Mouse (Mus musculus) frontal cortex, adult (tissue): ENCODE measurements at regions not wholly inside any gene's neighbourhood (a gene's known extent, or its start where the extent isn't known, plus 50 kb on each side); places are given as distances from the start of the nearest gene placed in this dataset.

Source experiments
- ATAC-seq: cut with Nextera tagmentation; 2 replicates; pipeline ENCODE4 v1.9.2; 2017; ENCODE audit warnings: mild to moderate bottlenecking, moderate library complexity, mixed read lengths; ENCODE audit not compliant: low TSS enrichment

DNA sequence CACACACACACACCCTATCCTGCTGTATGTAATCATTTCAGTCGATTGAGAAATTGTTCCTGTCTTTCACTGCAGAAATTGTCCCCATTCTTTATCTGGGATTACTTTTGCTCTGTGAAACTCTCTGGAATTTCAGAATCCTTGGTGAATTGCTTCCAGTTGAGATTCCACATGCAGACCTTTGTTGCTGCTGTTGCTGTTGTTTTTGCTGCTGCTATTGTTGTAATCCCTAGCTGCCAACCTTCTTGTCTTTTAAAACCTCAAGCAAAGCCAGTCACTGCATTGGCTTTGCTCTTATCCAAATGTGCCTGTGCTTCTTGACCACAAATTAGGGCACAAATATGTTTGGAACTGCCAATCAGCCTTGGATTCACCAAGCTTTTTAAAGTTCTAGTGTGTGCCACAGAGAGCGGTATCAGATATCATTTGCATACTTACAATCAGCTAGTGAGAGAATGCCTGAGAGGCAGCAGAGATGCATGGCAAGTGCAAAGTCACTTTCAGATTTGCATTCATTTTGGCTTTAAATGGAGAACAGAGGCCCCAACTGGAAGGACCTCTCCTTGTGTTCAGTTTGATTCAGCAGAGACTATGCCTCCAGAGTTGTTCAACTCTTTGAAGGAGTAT is 1187.0 kb upstream of the Map3k7 start:
- no peak for ATAC-seq

GRCm38 (mm10) chr4:30781649-30782048 is 1182.2 kb upstream of the Map3k7 start:
- no peak for ATAC-seq

- no peak for ATAC-seq
Measured at GRCm38 (mm10) chr4:30789976-30790657, 1173.8 kb upstream of the Map3k7 start.

DNA sequence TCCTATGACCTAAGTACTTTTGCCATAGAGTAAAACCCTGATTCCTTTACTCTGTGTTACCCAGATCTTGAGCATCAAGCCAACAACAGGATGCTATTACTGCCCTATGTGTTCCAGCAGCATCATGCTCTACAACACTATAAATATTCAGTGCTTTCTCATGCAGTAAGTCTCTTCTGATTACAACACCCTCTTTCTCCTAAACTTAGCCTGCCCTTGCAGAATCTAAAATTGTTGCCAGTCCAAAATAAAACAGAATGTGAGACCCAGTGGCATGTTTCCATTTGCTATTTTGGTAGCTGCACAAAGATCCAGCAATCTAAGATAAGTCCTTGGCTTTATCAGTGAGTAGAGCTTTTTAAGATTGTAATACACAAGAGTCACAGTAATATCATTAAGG is 1154.1 kb upstream of the Map3k7 start:
- ATAC-seq: peak; percentile 100

DNA sequence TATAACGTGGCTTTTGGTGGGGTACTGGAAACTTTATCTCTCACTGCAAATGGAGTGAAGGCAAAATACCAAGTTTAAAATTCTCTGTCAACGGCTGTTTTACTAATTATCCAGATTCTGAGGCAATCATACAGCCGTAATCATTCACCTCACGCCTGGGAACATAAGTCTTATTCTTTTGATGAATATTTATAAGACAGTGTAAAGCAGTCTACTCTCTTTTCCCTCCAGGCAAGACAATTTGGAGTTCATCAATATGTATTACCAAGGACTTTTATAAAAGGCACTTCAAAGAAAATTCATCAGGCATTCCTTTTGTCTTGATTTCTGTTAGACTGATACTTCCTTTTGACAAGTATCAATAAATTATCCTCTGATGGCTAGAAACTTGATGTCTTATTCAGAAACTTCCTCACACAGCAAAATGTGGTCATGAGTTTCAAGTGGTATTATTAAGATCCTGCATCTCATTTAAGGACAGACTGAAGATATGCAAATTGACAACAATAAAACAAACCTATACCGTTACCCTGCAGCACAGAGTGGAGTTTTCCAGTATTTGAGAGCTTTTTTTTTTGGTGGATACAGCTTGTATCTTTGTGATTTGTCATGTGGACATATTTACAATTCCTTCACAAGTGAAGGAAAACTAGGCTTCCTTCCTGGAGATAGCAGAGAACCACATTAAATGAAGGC is 1108.4 kb upstream of the Map3k7 start:
- no peak for ATAC-seq

DNA sequence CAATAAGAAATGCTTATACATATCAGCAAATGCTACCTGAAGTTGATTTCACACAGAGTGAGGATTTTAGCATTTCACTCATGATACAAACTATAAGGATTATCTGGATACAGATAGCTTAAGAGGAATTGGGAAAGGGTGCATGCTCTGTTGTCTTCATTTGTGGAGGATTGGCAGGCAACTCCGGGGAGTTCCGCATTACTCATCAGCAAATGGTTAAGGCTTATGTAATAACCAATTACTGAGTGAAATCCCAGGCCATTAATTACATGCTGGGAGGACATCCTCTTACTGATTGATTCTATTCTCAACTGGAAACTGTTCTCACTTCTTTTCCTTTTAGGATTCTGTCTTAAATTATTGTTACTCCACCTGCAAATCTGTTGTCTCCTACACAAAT is 1058.9 kb upstream of the Map3k7 start:
- ATAC-seq: no peak

- ATAC-seq: no peak
Measured at GRCm38 (mm10) chr4:30922944-30923343, 1041.0 kb upstream of the Map3k7 start.

GRCm38 (mm10) chr4:30932358-30932757 is 1031.5 kb upstream of the Map3k7 start:
- no peak for ATAC-seq

DNA sequence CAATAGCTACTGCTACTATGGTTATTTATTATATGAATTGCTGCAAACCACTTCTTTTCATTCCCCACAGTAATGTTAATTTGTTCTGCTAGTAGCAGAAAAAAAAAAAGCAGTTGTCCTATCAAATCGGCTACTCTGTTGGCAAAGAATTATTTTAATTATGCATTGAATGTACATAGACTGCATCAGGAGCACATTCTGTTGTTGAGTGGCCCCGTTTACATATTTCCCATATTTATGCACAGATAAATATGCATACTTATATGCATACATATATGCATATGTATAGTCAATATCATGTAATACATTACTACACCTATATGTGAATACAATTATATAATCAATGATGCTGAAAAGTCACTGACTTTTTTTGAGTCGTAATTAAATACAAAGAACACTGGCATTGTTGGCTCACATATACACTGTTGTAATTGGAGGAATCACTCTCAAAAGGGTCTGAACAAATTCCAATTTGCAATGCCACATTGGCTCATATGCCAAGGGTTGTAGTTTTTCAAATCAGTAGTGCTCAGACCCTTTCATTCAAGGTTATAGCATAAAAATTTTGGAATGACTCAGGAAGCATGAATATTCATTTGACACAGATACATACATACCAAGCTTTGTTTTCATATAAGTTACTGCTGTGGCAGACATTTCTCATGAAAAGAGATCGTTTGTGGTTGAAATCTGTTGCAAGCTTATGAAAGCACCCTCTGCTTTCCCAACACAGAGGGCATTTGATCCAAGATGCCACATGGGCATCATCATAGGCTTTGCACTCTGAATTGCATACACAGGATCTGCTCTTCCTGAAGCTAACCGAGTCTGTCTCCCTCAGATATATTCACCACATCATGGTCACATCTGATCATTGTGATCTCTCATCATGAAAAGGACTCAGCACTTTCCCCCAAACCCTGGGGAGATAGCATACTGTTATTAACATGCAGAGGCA is 1030.6 kb upstream of the Map3k7 start:
- peak; percentile 98 for ATAC-seq

DNA sequence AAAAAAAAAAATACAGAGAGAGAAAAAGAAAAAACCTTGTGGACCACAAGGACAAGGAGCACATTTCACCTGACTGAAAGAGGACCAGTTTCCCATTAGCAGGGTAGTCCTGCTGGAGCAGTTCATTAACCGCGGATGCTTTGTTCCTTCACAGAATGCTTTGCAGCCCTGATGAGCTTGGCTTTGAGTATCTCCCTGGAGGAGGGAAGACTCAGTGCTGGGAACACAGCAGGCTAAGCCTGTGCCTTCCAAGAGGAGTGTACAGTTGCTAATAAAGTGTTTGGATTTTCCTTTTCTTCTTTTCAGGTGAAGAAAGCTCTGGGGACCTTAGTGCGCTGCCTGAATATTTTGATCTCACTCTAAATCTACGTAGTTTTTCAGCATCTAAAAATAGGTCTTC is 980.3 kb upstream of the Map3k7 start:
- ATAC-seq: no peak

DNA sequence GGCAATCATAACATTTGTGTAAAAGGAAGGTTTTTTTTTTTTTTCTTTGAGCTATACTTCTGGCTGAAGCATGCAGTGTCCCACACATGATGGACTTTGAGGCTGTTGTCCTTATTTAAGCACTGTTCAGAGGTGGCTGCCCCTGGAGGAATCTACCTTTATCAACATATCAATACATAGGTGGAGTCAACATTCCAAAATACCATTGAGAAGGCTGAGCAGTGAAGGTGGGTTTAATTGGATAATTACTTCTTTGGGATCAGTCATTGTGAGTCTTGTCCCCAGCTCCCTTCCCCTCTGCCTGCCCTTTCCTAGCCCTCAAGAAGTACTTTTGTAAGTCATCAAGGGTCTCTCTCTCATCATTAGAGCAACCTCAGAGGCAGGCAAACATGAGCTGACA is 951.9 kb upstream of the Map3k7 start:
- no peak for ATAC-seq

DNA sequence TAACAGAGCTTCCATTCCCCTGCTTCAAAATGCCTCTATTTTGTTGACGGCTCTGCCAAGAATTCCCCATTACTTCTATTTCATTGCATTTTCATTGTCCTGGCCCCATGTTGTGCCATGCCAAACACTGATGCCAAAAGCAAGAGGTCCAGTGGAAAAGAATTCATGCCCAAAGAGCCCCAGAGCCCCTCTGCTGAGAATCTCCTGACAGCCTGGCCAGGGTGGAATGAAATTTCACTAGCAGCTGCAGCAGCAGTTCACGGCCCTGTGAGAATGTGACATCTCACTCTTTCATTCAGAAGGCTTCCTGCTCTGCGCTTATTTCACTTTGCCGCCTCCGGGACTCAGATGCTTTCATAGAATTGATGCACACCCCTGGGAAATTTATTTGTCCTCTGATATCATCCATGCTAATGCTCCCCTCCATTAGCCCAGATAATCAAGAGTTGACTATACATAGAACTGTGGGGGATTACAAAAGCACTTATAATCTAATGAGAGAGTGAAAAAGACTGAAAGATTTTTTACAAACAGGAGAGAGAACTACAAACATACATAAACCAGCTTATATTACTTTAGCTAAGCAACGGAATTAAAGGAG is 911.7 kb upstream of the Map3k7 start:
- ATAC-seq: no peak

DNA sequence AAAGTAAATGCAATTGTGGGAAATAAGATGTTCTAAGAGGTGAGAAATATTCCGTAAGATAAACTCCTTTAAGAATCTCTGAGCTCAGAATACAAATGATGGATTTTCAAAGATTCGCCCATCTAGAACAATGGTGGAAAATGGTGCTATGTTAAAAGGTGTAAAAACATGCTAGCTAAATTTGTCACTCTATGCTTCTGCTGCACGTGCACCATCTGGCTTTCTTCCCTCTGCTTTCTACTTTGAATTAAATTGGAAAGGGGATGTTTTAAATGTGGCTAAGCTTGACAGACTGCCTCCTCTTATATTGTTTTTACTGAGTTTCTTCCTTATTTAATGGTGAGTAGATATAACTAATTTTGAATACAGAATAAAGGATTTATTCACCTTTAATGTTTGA is 887.7 kb upstream of the Map3k7 start:
- ATAC-seq: no peak

GRCm38 (mm10) chr4:31121586-31121985 is 842.3 kb upstream of the Map3k7 start:
- no peak for ATAC-seq

DNA sequence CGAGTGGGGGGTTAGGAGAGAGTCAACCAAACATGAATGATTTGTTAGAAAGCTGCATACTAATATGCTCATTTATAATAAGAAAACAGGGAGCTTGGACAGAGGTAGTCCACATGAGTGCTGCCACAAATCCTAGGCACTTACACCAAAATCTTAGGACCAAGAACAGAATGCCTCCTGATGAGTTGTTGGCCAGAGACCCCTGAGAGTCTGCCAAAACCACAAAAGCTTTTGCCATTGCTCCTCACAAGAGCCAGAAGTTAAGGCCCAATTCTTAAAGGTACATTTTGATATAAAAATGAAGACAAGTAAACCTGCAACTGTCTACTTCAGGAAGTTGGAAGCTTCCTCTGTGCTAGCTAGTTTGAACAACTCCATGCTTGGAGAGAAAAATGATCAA is 820.7 kb upstream of the Map3k7 start:
- no peak for ATAC-seq

- no peak for ATAC-seq
Measured at GRCm38 (mm10) chr4:31167431-31167830, 796.5 kb upstream of the Map3k7 start.

DNA sequence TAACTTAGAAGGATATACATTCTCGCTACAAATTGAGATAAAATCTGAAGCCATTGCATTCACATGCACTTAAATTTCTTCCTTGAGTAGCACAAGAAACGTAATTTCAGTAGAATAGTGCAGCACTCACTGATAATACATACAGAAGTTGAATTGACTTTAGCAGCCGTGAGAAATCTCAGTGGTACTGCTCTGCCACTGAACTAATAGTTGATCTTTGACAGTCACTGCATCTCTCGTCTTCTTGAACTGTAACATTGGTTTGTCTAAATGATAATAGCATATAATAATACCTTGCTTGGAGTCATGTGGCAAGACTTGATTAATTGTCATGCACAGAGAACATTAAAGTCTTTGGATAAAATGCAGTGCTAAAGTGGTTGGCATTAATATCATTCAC is 795.5 kb upstream of the Map3k7 start:
- ATAC-seq: no peak

- no peak for ATAC-seq
Measured at GRCm38 (mm10) chr4:31171190-31171589, 792.7 kb upstream of the Map3k7 start.

GRCm38 (mm10) chr4:31197852-31198251 is 766.0 kb upstream of the Map3k7 start:
- peak; percentile 74 for ATAC-seq

- no peak for ATAC-seq
Measured at GRCm38 (mm10) chr4:31203286-31203685, 760.6 kb upstream of the Map3k7 start.

- no peak for ATAC-seq
Measured at GRCm38 (mm10) chr4:31205332-31205970, 758.4 kb upstream of the Map3k7 start.
